ENCODE assay signal across 23 mouse cellular contexts in genomic region chr13:113585606-113586005, GRCm38 (mm10). TPM values are rescaled to one million over a fixed set of nuclear protein-coding genes. Genes with fewer than 3 reads are reported as not detected.
DNase-seq lines count a peak whose midpoint lies in the region; TF ChIP-seq lines count a peak whose summit lies in the region.
"Had no signal": no experiment of that assay in that cellular context is flagged by ENCODE, and none has a peak within 500 bp of the region (broad histone marks: within the 10 kb centered on the region; RNA-seq: fewer than 3 reads in every experiment).

No protein-coding gene starts in this region.

- intact Hi-C loops in heart, postnatal 25 days (cut with DNase I): no loop called here

- H3K4me3 ChIP-seq in kidney, adult 2 months (ENCODE audit: insufficient read depth, low read depth, low read length): no peak overlapping the region
- no peak overlapping the region for H3K4me3 ChIP-seq in liver, adult 2 months (ENCODE audit: insufficient read depth, low read depth, low read length)
- H3K4me3 ChIP-seq: embryonic facial prominence, embryonic 10.5 days; embryonic facial prominence, embryonic 12.5 days; forebrain, embryonic 13.5 days had no signal

- WGBS in kidney, adult 2 months: 67% methylated on average over 3 of the region's 3 CpGs
- 52% methylated on average over 3 of the region's 3 CpGs for WGBS in liver, adult 2 months

- H3K27ac ChIP-seq in kidney, adult 2 months (ENCODE audit: insufficient read depth, low read depth, low read length): no peak overlapping the region
- no peak overlapping the region for H3K27ac ChIP-seq in liver, adult 2 months (replicated peaks; ENCODE audit: insufficient read depth, low read depth, low read length)
- H3K27ac ChIP-seq: embryonic facial prominence, embryonic 10.5 days; embryonic facial prominence, embryonic 12.5 days; forebrain, embryonic 13.5 days had no signal

- H3K4me1 ChIP-seq in kidney, adult 2 months (ENCODE audit: control insufficient read depth, insufficient read depth, low read length): peaks cover 9% of the 10 kb centered on the region
- peaks cover 2% of the 10 kb centered on the region for H3K4me1 ChIP-seq in liver, adult 2 months (ENCODE audit: control insufficient read depth, insufficient read depth, low read length)

- no peaks in the 10 kb centered on the region for H3K79me2 ChIP-seq in liver, adult 2 months (ENCODE audit: control insufficient read depth, insufficient read depth, low read length)

- peak; percentile 43 for DNase-seq in heart, adult 11 months
- DNase-seq in heart, postnatal 25 days (ENCODE audit: low spot score): no peak
- DNase-seq in kidney, adult 2 months: peak; percentile 87
- no peak for DNase-seq in kidney, postnatal 4 days
- DNase-seq in kidney, adult 9 months: peak; percentile 82
- DNase-seq in kidney, postnatal 14 days: no peak
- DNase-seq in liver, adult 2 months (ENCODE audit: extremely low read depth, low read depth, low spot score): peak; percentile 64
- DNase-seq in liver: no peak
- DNase-seq: adrenal gland, adult 8-10 months; adrenal gland, postnatal 14 days; adrenal gland, postnatal 36 days; B cell, adult 2 months; cerebellum, adult 11-12 months; cerebellum, adult 2 months; cerebellum, adult 9-10 months; cerebellum, postnatal 10 days; cerebellum, postnatal 25 days had no signal

- H3K36me3 ChIP-seq in kidney, adult 2 months (ENCODE audit: control insufficient read depth, insufficient read depth, low read length): no peaks in the 10 kb centered on the region
- no peaks in the 10 kb centered on the region for H3K36me3 ChIP-seq in liver, adult 2 months (ENCODE audit: control insufficient read depth, insufficient read depth, low read length)
- H3K36me3 ChIP-seq: G1E had no signal

- TF ChIP-seq CTCF in kidney, adult 2 months (conservative IDR thresholded peaks at IDR 0.05; ENCODE audit: insufficient read depth, insufficient read length, low read depth, low read length): no peak
- TF ChIP-seq CTCF in liver, adult 2 months (IDR thresholded peaks at IDR 0.05; ENCODE audit: low read depth, low read length): no peak

- TF ChIP-seq POLR2A in kidney, adult 2 months (IDR thresholded peaks at IDR 0.05; ENCODE audit: low read depth, low read length): no peak
- no peak for TF ChIP-seq POLR2A in liver, adult 2 months (IDR thresholded peaks at IDR 0.05; ENCODE audit: extremely low read depth, insufficient read depth, low read length)

- H3K9ac ChIP-seq in liver, adult 2 months (ENCODE audit: low read depth, low read length): no peak overlapping the region
- H3K9ac ChIP-seq: embryonic facial prominence, embryonic 12.5 days; forebrain, embryonic 13.5 days had no signal

- no peaks in the 10 kb centered on the region for H3K27me3 ChIP-seq in kidney, adult 2 months (replicated peaks; ENCODE audit: control insufficient read depth, insufficient read depth, low read length)
- H3K27me3 ChIP-seq in liver, adult 2 months (ENCODE audit: control insufficient read depth, insufficient read depth, low read length): no peaks in the 10 kb centered on the region
- H3K27me3 ChIP-seq: CH12.LX; embryonic facial prominence, embryonic 12.5 days; forebrain, embryonic 13.5 days; Patski had no signal

RNA-seq across cellular contexts. Expression of gene Snx18, which starts 32.8 kb away (rescaled TPM):
- total RNA-seq in heart, postnatal 25 days (2021): 10 to 100 TPM; 22.6 to 23.6 TPM
- 22.1 and 22.9 TPM in 2 replicates for polyA plus RNA-seq in kidney, adult 2 months (2012; rRNA removed)
- total RNA-seq in liver, adult 2 months (2014; rRNA removed): 15.4 and 18.1 TPM in 2 replicates
- polyA plus RNA-seq in liver, adult 2 months (2012; rRNA removed): 7.2 and 7.5 TPM in 2 replicates
- polyA plus RNA-seq: G1E had no signal

Comparison
In these comparisons a context has a peak if more than half of its experiments do, and no peak if none do; other contexts are left out.
1. DNase-seq: peak in heart, adult 11 months (single experiment), kidney, adult 2 months (single experiment), kidney, adult 9 months (single experiment) and liver, adult 2 months (single experiment); none in heart, postnatal 25 days (single experiment), kidney, postnatal 4 days (0 of 2), kidney, postnatal 14 days (single experiment) and liver (single experiment).